Mouse (Mus musculus) R1 (cell line): Measurements from ENCODE around the gene Arhgef16.

ENCODE experiments used
- DNase-seq: peaks from one replicate; pipeline ENCODE4 v3.0.0-alpha.2; 2018; ENCODE audit warnings: low read depth, low spot score

Gene Arhgef16

GRCm38 (mm10) chr4:154293735-154294201 is 7.7 kb downstream of the Arhgef16 start:
- DNase-seq: no peak

GRCm38 (mm10) chr4:154283671-154284070 is 17.8 kb downstream of the Arhgef16 start:
- no peak for DNase-seq

GRCm38 (mm10) chr4:154279481-154279880 is 22.0 kb downstream of the Arhgef16 start:
- no peak for DNase-seq

- peak; percentile 70 for DNase-seq
Observed at GRCm38 (mm10) chr4:154273000-154273399, 28.5 kb downstream of the Arhgef16 start.

GRCm38 (mm10) chr4:154269520-154269919 is 32.0 kb downstream of the Arhgef16 start:
- DNase-seq: no peak

GRCm38 (mm10) chr4:154267511-154267910 is 34.0 kb downstream of the Arhgef16 start:
- no peak for DNase-seq

GRCm38 (mm10) chr4:154262071-154262470 is 39.4 kb downstream of the Arhgef16 start:
- no peak for DNase-seq

GRCm38 (mm10) chr4:154260755-154261154 is 40.7 kb downstream of the Arhgef16 start:
- DNase-seq: no peak

- no peak for DNase-seq
Observed at GRCm38 (mm10) chr4:154252537-154253255, 48.8 kb downstream of the Arhgef16 start.

- no peak for DNase-seq
Observed at GRCm38 (mm10) chr4:154249316-154249715, 52.2 kb downstream of the Arhgef16 start.

GRCm38 (mm10) chr4:154248092-154248805 is 53.2 kb downstream of the Arhgef16 start:
- no peak for DNase-seq

GRCm38 (mm10) chr4:154247207-154248091 is 54.0 kb downstream of the Arhgef16 start:
- no peak for DNase-seq

- DNase-seq: peak; percentile 91
Observed at GRCm38 (mm10) chr4:154246115-154247040, 55.1 kb downstream of the Arhgef16 start.

- DNase-seq: no peak
Observed at GRCm38 (mm10) chr4:154245342-154245741, 56.1 kb downstream of the Arhgef16 start.

- DNase-seq: no peak
Observed at GRCm38 (mm10) chr4:154240608-154241007, 60.9 kb downstream of the Arhgef16 start.

GRCm38 (mm10) chr4:154239199-154239598 is 62.3 kb downstream of the Arhgef16 start:
- DNase-seq: no peak

- peak; percentile 88 for DNase-seq
Observed at GRCm38 (mm10) chr4:154237306-154237705, 64.2 kb downstream of the Arhgef16 start.

GRCm38 (mm10) chr4:154236893-154237292 is 64.6 kb downstream of the Arhgef16 start:
- DNase-seq: no peak

- DNase-seq: no peak
Observed at GRCm38 (mm10) chr4:154236001-154236400, 65.5 kb downstream of the Arhgef16 start.

- DNase-seq: no peak
Observed at GRCm38 (mm10) chr4:154232295-154232694, 69.2 kb downstream of the Arhgef16 start.

GRCm38 (mm10) chr4:154231380-154231779 is 70.1 kb downstream of the Arhgef16 start:
- no peak for DNase-seq
